Mouse (Mus musculus): ENCODE measurements around the gene Ret. TPM values are rescaled to one million over a fixed set of nuclear protein-coding genes. Genes with fewer than 3 reads are reported as not detected.

The Ret gene
- total RNA-seq, 2 experiments from 2014 or later: 8.3 to 8.6 TPM

DNA sequence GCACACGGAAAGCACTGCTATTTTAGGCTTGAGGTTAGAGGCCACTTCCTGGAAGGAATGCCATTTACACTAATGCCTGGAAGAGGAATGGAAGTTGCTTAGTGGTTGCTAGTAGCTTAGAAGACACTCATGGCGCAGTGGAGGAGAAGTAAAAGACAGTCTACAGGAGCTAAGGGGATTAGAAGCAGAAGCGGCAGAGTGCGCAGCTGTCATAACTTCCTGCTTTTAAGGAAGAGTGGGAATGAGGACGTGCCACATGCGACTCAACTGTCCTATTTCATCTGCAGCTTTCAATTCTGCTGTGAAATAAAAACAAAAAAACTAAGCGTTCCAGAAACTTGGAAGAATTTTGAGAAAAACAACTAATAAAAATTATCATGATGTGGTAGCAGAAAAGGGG is 70.3 kb downstream of the Ret start:
- intact Hi-C loops (cut with DNase I): no loop called here

DNA sequence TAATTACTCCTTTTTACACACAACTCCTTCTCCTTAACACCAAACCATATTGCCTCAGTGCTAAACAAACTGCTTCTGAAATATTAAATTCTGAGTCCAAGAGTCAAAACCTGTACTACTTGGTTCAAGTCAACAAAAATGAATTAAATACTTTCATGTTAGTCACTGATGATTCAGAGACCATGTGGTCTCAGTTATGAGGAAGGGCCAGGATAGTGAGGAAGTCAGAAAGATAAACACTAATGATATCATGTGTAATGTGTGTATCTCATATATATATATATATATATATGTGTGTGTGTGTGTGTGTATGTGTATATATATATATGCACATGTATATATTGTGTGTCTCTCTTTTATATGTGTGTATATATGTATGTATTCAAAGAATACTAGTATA is 70.9 kb downstream of the Ret start:
- intact Hi-C loops (cut with DNase I): no loop called here
- no peak for DNase-seq

More for the DNA sequence above, 70.3 kb downstream of the Ret start:
- DNase-seq: no peak

DNA sequence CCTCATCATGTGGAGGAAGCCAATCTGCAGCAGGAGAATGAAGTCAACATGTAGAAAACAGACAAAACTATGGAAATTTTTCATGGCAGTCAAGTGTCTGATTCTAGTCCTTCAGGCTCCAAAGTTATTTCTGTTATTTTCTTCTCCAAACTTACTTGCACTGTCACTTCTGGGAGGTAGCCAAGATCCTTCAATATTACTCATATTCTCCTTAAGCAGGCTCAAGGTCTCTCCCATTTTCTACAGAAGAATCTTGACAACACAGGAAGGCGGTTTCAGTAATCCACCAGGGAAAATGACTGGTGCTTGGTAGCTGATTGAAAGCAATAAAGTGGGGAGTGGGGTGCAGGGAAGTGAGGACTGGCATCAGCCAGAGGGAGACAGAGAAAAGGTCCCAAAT is 74.8 kb downstream of the Ret start:
- no peak for DNase-seq
- intact Hi-C loops (cut with DNase I): no loop called here

DNA sequence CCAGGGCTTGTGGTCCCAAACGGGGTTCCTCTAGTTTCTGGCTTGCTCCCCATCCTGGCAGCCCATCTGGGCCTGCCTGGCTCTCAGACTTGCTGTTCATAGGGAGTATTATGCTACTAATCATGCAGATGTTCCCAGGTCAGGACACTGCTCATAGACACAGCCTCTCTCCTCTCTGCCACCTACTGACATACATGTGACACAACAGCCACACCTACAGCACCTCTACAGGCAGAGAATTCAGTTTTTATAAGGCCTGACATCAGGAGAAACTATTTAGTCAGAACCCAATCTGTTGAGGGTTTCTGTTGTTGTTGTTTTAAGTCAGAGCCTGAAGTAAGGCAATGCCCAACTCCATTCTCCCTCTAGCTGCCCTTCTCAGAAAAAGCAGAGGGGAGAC is 85.7 kb downstream of the Ret start:
- intact Hi-C loops (cut with DNase I): no loop called here
- DNase-seq: no peak

Other genes starting within 250 kb of the Ret start
- under 1 TPM; 0.10 to 0.37 TPM for gene Rasgef1a, start 186.3 kb downstream of the Ret start, total RNA-seq (2021)
- gene Csgalnact2, start 58.6 kb downstream of the Ret start, total RNA-seq (2021): 10 to 100 TPM; 19.1 to 20.2 TPM
- 10 to 100 TPM; 21.7 to 21.8 TPM for gene Bms1, start 221.8 kb upstream of the Ret start, total RNA-seq (2021)